9 mouse cellular contexts compared by ENCODE assay signal in the genomic region with DNA sequence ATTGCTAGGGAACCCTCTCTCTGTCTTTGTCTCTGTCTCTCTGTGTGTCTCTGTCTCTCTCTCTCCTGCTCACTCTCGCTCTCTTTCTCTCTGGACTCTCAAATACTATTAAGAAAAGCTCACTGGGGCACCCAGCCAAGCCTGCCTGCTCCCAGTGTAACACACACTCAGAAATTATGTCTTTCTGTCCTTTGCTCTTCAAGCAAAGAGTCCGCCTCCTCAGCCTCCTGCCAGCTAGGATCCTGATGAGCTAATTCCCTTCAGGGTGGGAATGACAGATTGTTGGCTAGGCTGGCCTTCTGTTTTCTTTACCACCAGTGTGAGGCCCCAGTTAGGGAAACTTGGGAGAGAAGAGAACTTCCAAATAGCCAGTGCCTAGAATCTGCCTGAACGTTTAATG. TPM values are rescaled to one million over a fixed set of nuclear protein-coding genes. Genes with fewer than 3 reads are reported as not detected.
DNase-seq lines count a peak whose midpoint lies in the region; ATAC-seq and TF ChIP-seq lines count a peak whose summit lies in the region.
"Had no signal": no experiment of that assay in that cellular context is flagged by ENCODE, and none has a peak within 500 bp of the region (broad histone marks: within the 10 kb centered on the region; RNA-seq: fewer than 3 reads in every experiment).

No protein-coding gene starts in this region.

- H3K9ac ChIP-seq in forebrain, embryonic 15.5 days (replicated peaks): no peak overlapping the region
- no peak overlapping the region for H3K9ac ChIP-seq in hindbrain, embryonic 13.5 days
- H3K9ac ChIP-seq: limb, embryonic 13.5 days had no signal

- TF ChIP-seq CTCF in cerebellum, adult 2 months (IDR thresholded peaks at IDR 0.05; ENCODE audit: borderline replicate concordance, insufficient read depth, low read depth, low read length): no peak

- H3K27ac ChIP-seq in cerebellum, adult 2 months (ENCODE audit: insufficient read depth, low read length): no peak overlapping the region
- peak overlapping the region; percentile 57 for H3K27ac ChIP-seq in forebrain, embryonic 15.5 days (replicated peaks)
- no peak overlapping the region for H3K27ac ChIP-seq in hindbrain, embryonic 13.5 days
- H3K27ac ChIP-seq: limb, embryonic 13.5 days had no signal

- peak; percentile 87 for ATAC-seq in forebrain, embryonic 15.5 days (replicated peaks)
- ATAC-seq in hindbrain, embryonic 13.5 days (ENCODE audit: low FRiP score): peak; percentile 34; the same call in 1 of the 2 replicates

- H3K4me2 ChIP-seq in forebrain, embryonic 15.5 days (replicated peaks): no peak overlapping the region
- H3K4me2 ChIP-seq in hindbrain, embryonic 13.5 days: no peak overlapping the region
- H3K4me2 ChIP-seq: limb, embryonic 13.5 days had no signal

- H3K27me3 ChIP-seq in cerebellum, adult 2 months (ENCODE audit: control insufficient read depth, insufficient read depth, low read length): no peaks in the 10 kb centered on the region
- no peaks in the 10 kb centered on the region for H3K27me3 ChIP-seq in forebrain, embryonic 15.5 days
- H3K27me3 ChIP-seq in hindbrain, embryonic 13.5 days: no peaks in the 10 kb centered on the region
- H3K27me3 ChIP-seq: limb, embryonic 13.5 days had no signal

- intact Hi-C loops in left cerebral cortex, postnatal 36 days (cut with DNase I): loop anchor here (5.0 kb wide), 1 partner anchor 156 kb away; no protein-coding TSS in a partner anchor

- 41% methylated on average over 3 of the region's 3 CpGs for WGBS in cerebellum, adult 2 months
- 13% methylated on average over 3 of the region's 3 CpGs for WGBS in forebrain, embryonic 15.5 days
- WGBS in hindbrain, embryonic 13.5 days: 32% methylated on average over 3 of the region's 3 CpGs

- H3K9me3 ChIP-seq in forebrain, embryonic 15.5 days: no peaks in the 10 kb centered on the region
- H3K9me3 ChIP-seq in hindbrain, embryonic 13.5 days: no peaks in the 10 kb centered on the region
- H3K9me3 ChIP-seq: limb, embryonic 13.5 days had no signal

- peak; percentile 26 to 35 for DNase-seq in cerebellum, adult 2 months
- DNase-seq in cerebellum, adult 11 months: no peak
- DNase-seq in MN1 (ENCODE audit: low spot score): peak; percentile 32
- peak; percentile 26 to 27 for DNase-seq in left cerebral cortex, postnatal 36 days (ENCODE audit: low spot score in 2 of 2)
- DNase-seq in skeletal muscle tissue, adult 2 months (ENCODE audit: low read depth, low spot score): peak; percentile 67
- no peak for DNase-seq in spleen, postnatal 10 days (ENCODE audit: low spot score in 2 of 2)

- TF ChIP-seq POLR2A in cerebellum, adult 2 months (IDR thresholded peaks at IDR 0.05; ENCODE audit: borderline replicate concordance, insufficient read depth, low read length): no peak

- H3K4me1 ChIP-seq in cerebellum, adult 2 months (ENCODE audit: control insufficient read depth, insufficient read depth, low read length): peaks cover 10% of the 10 kb centered on the region
- H3K4me1 ChIP-seq in forebrain, embryonic 15.5 days: peaks cover 50% of the 10 kb centered on the region
- peaks cover 31% of the 10 kb centered on the region for H3K4me1 ChIP-seq in hindbrain, embryonic 13.5 days (replicated peaks)

- no peaks in the 10 kb centered on the region for H3K36me3 ChIP-seq in forebrain, embryonic 15.5 days
- no peaks in the 10 kb centered on the region for H3K36me3 ChIP-seq in hindbrain, embryonic 13.5 days
- H3K36me3 ChIP-seq: limb, embryonic 13.5 days had no signal

- no peak overlapping the region for H3K4me3 ChIP-seq in cerebellum, adult 2 months (replicated peaks; ENCODE audit: insufficient read depth, low read depth, low read length)
- no peak overlapping the region for H3K4me3 ChIP-seq in forebrain, embryonic 15.5 days
- no peak overlapping the region for H3K4me3 ChIP-seq in hindbrain, embryonic 13.5 days
- H3K4me3 ChIP-seq: limb, embryonic 13.5 days had no signal

RNA-seq across cellular contexts. Expression of gene Rbpj, which starts 57.1 kb away (rescaled TPM):
- 19.6 and 22.6 TPM in 2 replicates for polyA plus RNA-seq in cerebellum, adult 2 months (2012; rRNA removed)
- polyA plus RNA-seq in forebrain, embryonic 15.5 days (2015; fragmentation: Nextera tagmentation; extraction: Ambion mirVana): 41.3 and 44.0 TPM in 2 replicates
- polyA plus RNA-seq in hindbrain, embryonic 13.5 days (2015; fragmentation: Nextera tagmentation; extraction: Ambion mirVana): 38.1 and 39.9 TPM in 2 replicates
- total RNA-seq in left cerebral cortex, postnatal 36 days (2021): 10 to 100 TPM; 24.3 to 27.0 TPM

Comparison
In these comparisons a context has a peak if more than half of its experiments do, and no peak if none do; other contexts are left out.
1. DNase-seq: peak in cerebellum, adult 2 months (2 of 2), MN1 (single experiment), left cerebral cortex, postnatal 36 days (2 of 2) and skeletal muscle tissue, adult 2 months (single experiment); none in cerebellum, adult 11 months (single experiment) and spleen, postnatal 10 days (0 of 2).